Mouse (Mus musculus) heart, postnatal 0 days (tissue): ENCODE data around the gene Tmem184b.

Source experiments
- CTCF ChIP-seq: IDR thresholded peaks from 2 replicates; pipeline ENCODE4 v1.5.1; 2016; ENCODE audit warnings: antibody characterized with exemption, control low read depth, low read depth
- EP300 ChIP-seq: IDR thresholded peaks from 2 replicates; pipeline ENCODE4 v1.6.1; 2016; ENCODE audit warnings: antibody characterized with exemption, low read depth

DNA sequence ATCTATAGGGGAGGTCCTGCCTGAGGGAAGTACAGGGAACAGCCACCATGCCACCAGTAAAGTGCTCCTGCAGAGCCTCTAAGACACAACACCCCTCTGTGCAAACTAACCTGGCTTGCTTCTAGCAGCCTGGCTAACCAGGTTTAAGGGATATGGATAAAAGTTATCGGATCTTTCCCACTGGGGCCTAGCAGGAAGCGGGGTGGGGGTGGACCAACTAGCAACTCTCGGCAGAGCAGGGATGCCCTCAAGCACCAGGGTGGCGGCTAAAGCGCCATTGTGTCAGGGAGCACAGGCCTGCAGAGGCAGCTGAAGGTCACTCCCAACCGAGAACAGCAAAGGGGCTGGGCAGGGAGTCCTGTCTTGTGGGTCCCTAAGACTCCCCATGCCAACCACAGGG lies 39.2 kb downstream of the Tmem184b start:
- no peak for TF ChIP-seq CTCF
- no peak for TF ChIP-seq EP300
